Mouse (Mus musculus): ENCODE measurements around the gene Olfr506. TPM values are rescaled to one million over a fixed set of nuclear protein-coding genes. Genes with fewer than 3 reads are reported as not detected.
"Not testable (repeated sequence)": the region's sequence is repeated elsewhere in the genome, so short reads cannot be mapped to it uniquely, and the experiment has no call there.

Olfr506 gene
- total RNA-seq (2015) (not detected in 2 replicates), total RNA-seq (2017) (not detected in 2 replicates)

DNA sequence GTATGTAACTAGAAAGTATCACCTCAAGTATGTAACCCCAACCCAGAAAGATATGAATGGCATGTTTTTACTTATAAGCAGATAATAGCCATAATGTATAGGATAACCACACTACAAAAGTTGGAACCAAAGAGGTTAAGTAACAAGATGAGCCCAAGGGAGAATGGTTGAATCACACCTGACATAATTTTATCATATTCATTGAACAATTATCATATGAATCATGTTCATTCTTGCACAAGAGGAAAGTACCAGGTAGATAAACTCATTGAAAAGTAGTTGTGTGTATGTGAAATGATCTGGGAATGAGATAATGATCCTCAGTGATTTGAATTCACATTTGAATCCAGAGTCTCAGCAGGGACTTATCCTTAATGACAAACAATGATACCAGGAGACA is at the start of gene Olfr506:
Gene Olfr506 (plus strand): TSS at position 301 of the 400 bp plus-strand sequence.
- no peak for ATAC-seq (replicated peaks; ENCODE audit: poor library complexity)

DNA sequence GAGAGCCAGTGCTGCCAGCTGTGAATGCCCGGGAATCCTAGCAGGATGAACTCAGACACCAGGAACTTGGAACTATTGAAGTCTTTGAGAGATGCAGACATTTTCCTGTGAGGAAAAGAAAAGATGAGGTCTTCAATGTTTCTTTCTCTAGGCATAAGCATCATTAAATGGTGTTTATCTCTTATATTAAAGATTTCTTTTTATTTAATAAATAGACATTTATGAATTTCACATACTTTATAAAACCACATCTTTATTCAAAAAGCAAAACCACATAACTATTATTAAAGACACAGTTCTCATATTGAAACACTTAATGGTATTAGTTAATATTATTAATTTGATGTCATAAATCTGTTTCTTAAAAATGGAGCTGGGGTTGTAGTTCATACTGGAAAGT is 44.9 kb upstream of the Olfr506 start, which contains the start of gene Olfr504:
Gene Olfr504 (minus strand): TSS at position 101 of the 400 bp plus-strand sequence.
- ATAC-seq (replicated peaks; ENCODE audit: poor library complexity) = no peak

DNA sequence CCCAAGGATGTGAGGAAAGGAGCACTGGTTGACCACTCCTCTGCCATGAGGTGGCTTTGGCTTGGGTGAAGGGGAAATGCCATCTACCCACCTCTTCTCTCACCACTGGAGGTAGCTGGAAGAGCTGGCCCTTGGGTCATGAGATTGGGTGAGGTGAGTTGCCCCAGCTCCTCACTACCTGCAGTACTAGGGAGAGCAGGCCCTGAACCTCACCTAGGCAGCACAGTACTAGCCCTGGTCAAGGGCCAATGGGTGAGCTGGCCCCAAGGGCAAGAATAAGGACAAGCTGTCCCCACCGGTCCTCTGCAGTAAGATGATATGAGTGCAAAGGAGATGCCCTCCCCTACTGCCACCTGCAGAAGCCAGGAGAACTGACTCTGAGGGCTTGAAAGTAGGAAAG is 20.8 kb upstream of the Olfr506 start:
- no peak for ATAC-seq (replicated peaks; ENCODE audit: poor library complexity)

DNA sequence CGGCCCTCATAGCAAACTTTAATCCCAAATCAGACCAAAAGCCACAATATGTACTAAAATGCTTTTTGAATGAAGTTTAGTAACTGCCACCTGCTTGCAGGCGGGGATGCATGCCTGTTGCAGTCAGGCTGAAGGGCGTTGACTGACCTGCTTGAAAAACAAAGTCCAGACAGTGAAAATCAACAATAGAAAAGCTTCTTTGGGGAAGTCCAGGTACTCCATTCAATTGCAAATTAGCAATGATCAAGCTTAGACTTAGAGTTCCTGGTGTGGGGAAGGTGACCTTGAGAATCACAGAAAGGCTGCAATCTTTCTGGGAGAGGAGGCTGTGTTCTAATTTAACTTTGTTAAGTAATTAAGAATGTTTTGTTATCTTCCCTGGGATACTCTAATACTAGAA is 8.7 kb upstream of the Olfr506 start:
- not testable (repeated sequence) for ATAC-seq (replicated peaks; ENCODE audit: poor library complexity)

DNA sequence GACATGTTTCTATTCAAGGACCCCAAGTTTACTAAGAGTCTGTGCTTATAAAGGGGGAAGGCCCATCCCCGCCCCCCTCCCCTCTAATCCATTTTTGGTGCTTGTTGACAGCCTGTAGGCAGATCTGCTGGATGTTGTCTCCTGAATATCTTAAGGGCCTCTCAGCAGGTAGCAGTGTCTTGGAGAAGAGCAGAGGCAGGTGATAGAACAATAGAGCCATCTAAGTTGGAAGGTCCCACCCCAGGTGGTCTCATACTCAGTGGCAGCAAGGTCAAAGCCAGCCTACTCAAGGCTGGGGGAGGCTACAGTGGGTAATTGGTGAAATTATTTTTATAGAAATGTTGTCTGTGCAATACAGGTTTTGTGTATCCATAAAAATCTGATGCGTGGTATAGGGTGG is 3.5 kb downstream of the Olfr506 start:
- no peak for ATAC-seq (replicated peaks; ENCODE audit: poor library complexity)

DNA sequence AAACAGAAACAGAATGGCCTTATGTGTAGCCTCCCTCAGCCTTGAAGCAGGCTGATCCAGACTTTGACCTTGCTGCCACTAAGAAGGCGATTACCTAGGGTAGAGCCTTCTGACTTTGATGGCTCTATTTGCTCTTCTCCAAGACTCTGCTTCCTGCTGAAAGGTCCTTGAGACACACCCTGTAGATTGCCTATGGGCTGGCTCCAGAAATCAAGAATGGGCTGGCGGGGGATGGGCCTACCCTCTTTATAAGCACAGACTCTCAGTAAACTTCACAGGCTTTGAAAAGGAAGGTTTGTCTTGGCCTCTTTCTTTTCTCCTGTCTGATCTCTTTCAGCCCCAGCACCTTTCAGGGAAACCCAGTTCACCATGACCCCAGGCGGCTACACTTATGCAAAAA is 6.2 kb downstream of the Olfr506 start:
- not testable (repeated sequence) for ATAC-seq (replicated peaks; ENCODE audit: poor library complexity)

DNA sequence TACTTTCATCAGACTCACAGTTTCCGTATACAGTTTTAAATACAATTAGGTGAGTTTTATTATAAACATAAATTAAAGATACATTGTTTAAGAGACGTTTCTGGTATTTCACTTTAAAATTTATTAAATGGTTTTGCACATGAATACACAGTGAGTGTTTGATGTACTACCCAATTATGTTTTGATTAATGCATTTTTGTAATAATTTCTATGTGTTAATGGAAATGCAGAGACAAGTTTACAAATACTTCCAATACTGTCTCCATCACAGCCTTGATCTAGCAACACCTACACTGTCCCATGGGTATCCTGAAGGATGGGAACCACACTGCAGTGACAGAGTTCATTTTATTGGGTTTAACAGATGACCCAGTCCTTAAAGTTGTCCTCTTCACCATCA is 10.9 kb downstream of the Olfr506 start, which contains the start of gene Olfr507:
Gene Olfr507 (plus strand): TSS at position 301 of the 400 bp plus-strand sequence.
- no peak for ATAC-seq (replicated peaks; ENCODE audit: poor library complexity)

DNA sequence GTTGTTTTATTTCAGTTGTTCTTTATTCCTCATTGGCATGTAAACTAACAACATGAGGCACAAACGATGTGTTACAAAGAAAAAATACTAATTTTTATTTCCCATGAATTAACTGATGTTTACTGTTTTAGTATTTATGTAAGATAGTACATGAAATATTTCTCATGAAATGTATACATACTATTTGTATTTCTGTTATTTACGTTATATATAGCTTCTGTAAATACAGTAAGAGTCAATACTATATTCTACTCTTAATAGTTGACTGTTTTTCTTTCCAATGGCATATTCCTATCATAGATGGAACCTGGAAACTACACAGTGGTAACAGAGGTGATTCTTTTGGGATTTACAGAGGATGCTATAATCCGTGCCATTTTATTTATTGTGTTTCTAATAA is 19.1 kb downstream of the Olfr506 start, which contains the start of gene Olfr508:
Gene Olfr508 (plus strand): TSS at position 301 of the 400 bp plus-strand sequence.
- ATAC-seq (replicated peaks; ENCODE audit: poor library complexity) = no peak

DNA sequence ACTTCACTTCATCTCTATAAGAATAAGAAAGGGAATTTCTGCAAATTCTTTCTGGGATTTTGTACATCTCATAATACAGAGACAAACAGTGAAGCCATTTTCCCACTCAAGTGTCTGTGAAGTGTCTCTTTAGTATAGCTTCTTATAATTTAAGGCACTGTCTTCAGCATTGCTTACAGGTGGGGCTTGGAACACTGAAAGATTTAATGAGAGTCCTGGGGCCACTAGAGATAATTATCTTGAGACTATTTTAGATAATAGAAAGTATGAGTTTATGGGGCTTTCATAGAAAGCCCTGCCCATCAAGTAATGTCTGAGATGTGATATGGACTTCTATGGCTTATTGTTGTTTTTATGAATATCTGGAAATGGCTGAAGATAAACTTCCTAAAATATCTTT is 41.2 kb downstream of the Olfr506 start, which contains the start of gene Olfr509:
Gene Olfr509 (minus strand): TSS at position 101 of the 400 bp plus-strand sequence.
- no peak for ATAC-seq (replicated peaks; ENCODE audit: poor library complexity)

DNA sequence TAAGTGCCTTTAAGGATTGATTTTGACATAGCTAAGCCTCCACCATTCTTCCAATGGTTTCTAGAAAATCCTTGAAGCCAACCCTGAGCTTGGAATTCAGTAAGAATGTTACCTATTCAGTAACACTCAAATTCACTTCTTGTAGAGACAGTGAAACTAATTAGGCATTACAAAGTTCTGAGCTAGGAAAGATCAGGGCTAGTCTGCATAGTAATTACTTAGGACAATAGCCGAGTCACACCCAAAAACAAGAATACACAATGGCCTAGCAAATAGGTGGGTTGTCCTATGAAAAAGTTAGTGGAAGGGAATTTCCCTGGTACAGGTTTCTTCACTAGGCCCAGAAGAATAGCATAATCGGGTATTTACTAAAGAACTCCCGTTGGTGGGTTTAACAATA is 51.8 kb downstream of the Olfr506 start:
- ATAC-seq (replicated peaks; ENCODE audit: poor library complexity) = no peak

Other genes starting within 250 kb of the Olfr506 start
- gene Olfr494, start 245.5 kb upstream of the Olfr506 start, total RNA-seq (2015) = not detected in 2 replicates
- gene Olfr494, start 245.5 kb upstream of the Olfr506 start, total RNA-seq (2017) = not detected in 2 replicates
- gene Olfr495, start 217.6 kb upstream of the Olfr506 start, total RNA-seq (2015) = not detected in 2 replicates
- not detected in 2 replicates for gene Olfr495, start 217.6 kb upstream of the Olfr506 start, total RNA-seq (2017)
- gene Olfr497, start 190.4 kb upstream of the Olfr506 start, total RNA-seq (2015) = not detected in 2 replicates
- gene Olfr497, start 190.4 kb upstream of the Olfr506 start, total RNA-seq (2017) = not detected in 2 replicates
- not detected in 2 replicates for gene Olfr498, start 145.5 kb upstream of the Olfr506 start, total RNA-seq (2015)
- gene Olfr498, start 145.5 kb upstream of the Olfr506 start, total RNA-seq (2017) = not detected in 2 replicates
- not detected in 2 replicates for gene Olfr502, start 85.7 kb upstream of the Olfr506 start, total RNA-seq (2015)
- gene Olfr502, start 85.7 kb upstream of the Olfr506 start, total RNA-seq (2017) = not detected in 2 replicates
- gene Olfr503, start 66.3 kb upstream of the Olfr506 start, total RNA-seq (2015) = not detected in 2 replicates
- not detected in 2 replicates for gene Olfr503, start 66.3 kb upstream of the Olfr506 start, total RNA-seq (2017)
- not detected in 2 replicates for gene Olfr504, start 45.0 kb upstream of the Olfr506 start, total RNA-seq (2015)
- gene Olfr504, start 45.0 kb upstream of the Olfr506 start, total RNA-seq (2017) = not detected in 2 replicates
- gene Olfr507, start 11.0 kb downstream of the Olfr506 start, total RNA-seq (2015) = not detected in 2 replicates
- gene Olfr507, start 11.0 kb downstream of the Olfr506 start, total RNA-seq (2017) = not detected in 2 replicates
- gene Olfr508, start 19.2 kb downstream of the Olfr506 start, total RNA-seq (2015) = not detected in 2 replicates
- gene Olfr508, start 19.2 kb downstream of the Olfr506 start, total RNA-seq (2017) = not detected in 2 replicates
- gene Olfr509, start 41.1 kb downstream of the Olfr506 start, total RNA-seq (2015) = not detected in 2 replicates
- not detected in 2 replicates for gene Olfr509, start 41.1 kb downstream of the Olfr506 start, total RNA-seq (2017)
- gene Olfr510, start 55.6 kb downstream of the Olfr506 start, total RNA-seq (2015) = not detected in 2 replicates
- not detected in 2 replicates for gene Olfr510, start 55.6 kb downstream of the Olfr506 start, total RNA-seq (2017)
- not detected in 2 replicates for gene Olfr512, start 102.5 kb downstream of the Olfr506 start, total RNA-seq (2015)
- gene Olfr512, start 102.5 kb downstream of the Olfr506 start, total RNA-seq (2017) = not detected in 2 replicates
- gene Olfr513, start 140.2 kb downstream of the Olfr506 start, total RNA-seq (2015) = not detected in 2 replicates
- gene Olfr513, start 140.2 kb downstream of the Olfr506 start, total RNA-seq (2017) = not detected in 2 replicates
- gene Olfr514, start 215.2 kb downstream of the Olfr506 start, total RNA-seq (2015) = not detected in 2 replicates
- not detected in 2 replicates for gene Olfr514, start 215.2 kb downstream of the Olfr506 start, total RNA-seq (2017)
- gene Olfr516, start 239.7 kb downstream of the Olfr506 start, total RNA-seq (2015) = not detected in 2 replicates
- gene Olfr516, start 239.7 kb downstream of the Olfr506 start, total RNA-seq (2017) = not detected in 2 replicates

Measured in megakaryocyte progenitor cell, adult 5-6 weeks (primary cell).